Mouse (Mus musculus) gastrocnemius, postnatal 36 days (tissue): ENCODE results near the gene Zdhhc14. TPM values are rescaled to one million over a fixed set of nuclear protein-coding genes. Genes with fewer than 3 reads are reported as not detected.

Source experiments
- DNase-seq, 2 experiments: peaks; one replicate each; pipeline ENCODE4 v3.0.0; 2022
- intact Hi-C: fragments of 180-260 bp; cut with DNase I; formaldehyde crosslinking; loops from one replicate; pipeline ENCODE4 v1.15.1; 2025
- total RNA-seq, 2 experiments: library from RNA; stranded (reverse); gene quantifications; 2 replicates each; pipeline ENCODE4 v1.2.3; 2021

Gene Zdhhc14
- total RNA-seq, 2 experiments from 2014 or later, result 2.4 to 3.1 TPM

GRCm38 (mm10) chr17:5650124-5650523 lies 157.8 kb downstream of the Zdhhc14 start:
- DNase-seq, result no peak
- intact Hi-C loops, result no loop called here

GRCm38 (mm10) chr17:5650642-5651041 lies 158.3 kb downstream of the Zdhhc14 start:
- intact Hi-C loops, result no loop called here
- no peak for DNase-seq

- intact Hi-C loops, result no loop called here
- no peak for DNase-seq
Measured at GRCm38 (mm10) chr17:5651551-5651950, 159.2 kb downstream of the Zdhhc14 start.

- intact Hi-C loops, result no loop called here
- peak; percentile 25 to 33 for DNase-seq
Measured at GRCm38 (mm10) chr17:5653981-5654380, 161.6 kb downstream of the Zdhhc14 start.

- intact Hi-C loops, result no loop called here
Measured at GRCm38 (mm10) chr17:5655536-5655935, 163.2 kb downstream of the Zdhhc14 start.

GRCm38 (mm10) chr17:5660317-5661080 lies 168.1 kb downstream of the Zdhhc14 start:
- intact Hi-C loops, result no loop called here
- DNase-seq, result no peak

More at GRCm38 (mm10) chr17:5655536-5655935, 163.2 kb downstream of the Zdhhc14 start:
- no peak for DNase-seq

- no peak for DNase-seq
- intact Hi-C loops, result no loop called here
Measured at GRCm38 (mm10) chr17:5666652-5667051, 174.3 kb downstream of the Zdhhc14 start.

- DNase-seq, result no peak
- intact Hi-C loops, result no loop called here
Measured at GRCm38 (mm10) chr17:5668456-5668855, 176.1 kb downstream of the Zdhhc14 start.

- intact Hi-C loops, result no loop called here
- no peak for DNase-seq
Measured at GRCm38 (mm10) chr17:5668981-5669380, 176.6 kb downstream of the Zdhhc14 start.

GRCm38 (mm10) chr17:5675951-5676350 lies 183.6 kb downstream of the Zdhhc14 start:
- DNase-seq, result no peak
- intact Hi-C loops, result no loop called here

GRCm38 (mm10) chr17:5679315-5679714 lies 187.0 kb downstream of the Zdhhc14 start:
- intact Hi-C loops, result no loop called here
- no peak for DNase-seq

- intact Hi-C loops, result no loop called here
- no peak for DNase-seq
Measured at GRCm38 (mm10) chr17:5685324-5685723, 193.0 kb downstream of the Zdhhc14 start.

- DNase-seq, result no peak
- intact Hi-C loops, result no loop called here
Measured at GRCm38 (mm10) chr17:5687810-5688209, 195.5 kb downstream of the Zdhhc14 start.

GRCm38 (mm10) chr17:5688222-5688621 lies 195.9 kb downstream of the Zdhhc14 start:
- DNase-seq, result no peak
- intact Hi-C loops, result no loop called here

- DNase-seq, result no peak
Measured at GRCm38 (mm10) chr17:5688669-5689068, 196.3 kb downstream of the Zdhhc14 start.

GRCm38 (mm10) chr17:5690746-5691535 lies 198.6 kb downstream of the Zdhhc14 start:
- no peak for DNase-seq
- intact Hi-C loops, result no loop called here

More at GRCm38 (mm10) chr17:5688669-5689068, 196.3 kb downstream of the Zdhhc14 start:
- intact Hi-C loops, result no loop called here

- intact Hi-C loops, result no loop called here
- no peak for DNase-seq
Measured at GRCm38 (mm10) chr17:5692661-5693060, 200.3 kb downstream of the Zdhhc14 start.

GRCm38 (mm10) chr17:5693256-5693655 lies 200.9 kb downstream of the Zdhhc14 start:
- intact Hi-C loops, result no loop called here
- DNase-seq, result no peak

- no peak for DNase-seq
- intact Hi-C loops, result no loop called here
Measured at GRCm38 (mm10) chr17:5698447-5699096, 206.2 kb downstream of the Zdhhc14 start.

GRCm38 (mm10) chr17:5710320-5711104 lies 218.2 kb downstream of the Zdhhc14 start:
- DNase-seq, result no peak
- intact Hi-C loops, result no loop called here
